Mouse (Mus musculus) granulocyte monocyte progenitor cell, adult 5-6 weeks (primary cell): ENCODE data around the gene Ankib1. TPM values are rescaled to one million over a fixed set of nuclear protein-coding genes. Genes with fewer than 3 reads are reported as not detected.
"Not testable (repeated sequence)": the region's sequence is repeated elsewhere in the genome, so short reads cannot be mapped to it uniquely, and the experiment has no call there.

Source experiments
- ATAC-seq: replicated peaks from 2 replicates; pipeline ENCODE4 v1.8.0; 2016; ENCODE audit warnings: mild to moderate bottlenecking, moderate TSS enrichment, inconsistent platforms; ENCODE audit not compliant: poor library complexity, severe bottlenecking
- total RNA-seq, 2 experiments: library from RNA; stranded (forward) in 1 of 2; stranded (reverse) in 1 of 2; fragments of 200-712, 200-1000 nt in 1 of 2; fragments of >200 nt in 1 of 2; fragmentation: Nextera tagmentation in 1 of 2; gene quantifications; 2 replicates each; pipeline ENCODE4 v1.2.3; 2014 to 2017

The Ankib1 gene
- total RNA-seq (2014; fragmentation: Nextera tagmentation): 19.2 and 27.2 TPM in 2 replicates
- 26.7 and 38.1 TPM in 2 replicates for total RNA-seq (2017)

DNA sequence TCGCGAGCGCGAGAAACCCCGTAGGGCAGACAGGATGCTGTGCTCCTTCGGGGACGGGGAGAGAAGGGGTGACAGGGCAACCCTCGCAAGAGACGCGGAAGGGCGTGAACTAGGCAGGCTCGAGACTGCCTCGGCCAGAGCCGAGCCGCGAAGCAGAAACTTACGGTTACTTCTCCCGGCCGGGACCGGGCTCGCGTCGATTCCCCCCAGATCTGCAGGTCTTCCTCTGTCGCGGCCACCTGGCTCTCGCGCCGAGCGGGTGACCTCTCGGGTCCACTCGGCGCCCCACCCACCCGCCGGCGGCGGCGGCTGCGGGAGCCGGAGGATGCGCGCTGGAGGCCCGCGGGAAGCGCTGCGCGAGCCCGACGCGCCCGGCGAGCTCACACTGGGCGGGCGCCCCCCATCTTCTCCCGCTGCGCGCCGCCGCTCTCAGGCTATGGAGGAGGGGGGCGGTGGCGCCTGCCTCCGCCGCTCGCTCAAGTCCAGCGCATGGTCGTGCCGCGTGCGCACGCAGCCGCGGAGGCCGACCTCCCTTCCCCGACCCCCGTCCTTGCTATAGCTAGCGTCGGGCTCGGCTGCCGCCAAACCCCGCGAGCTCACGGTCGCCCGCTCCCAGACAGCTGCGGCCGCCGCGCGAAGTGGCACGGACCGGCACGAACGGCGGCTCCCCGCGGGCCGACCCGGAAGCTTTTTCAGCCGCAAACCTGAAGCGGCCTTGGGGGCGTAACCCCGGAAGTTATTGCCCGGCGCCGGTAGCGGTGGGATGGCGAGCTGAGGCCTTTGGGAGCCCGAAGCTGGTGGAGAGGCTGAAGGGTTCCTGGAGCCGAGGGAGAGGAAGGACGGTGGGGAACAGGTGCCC lies at the start of gene Ankib1, which contains the start of gene Krit1:
Ankib1 (minus strand) TSS at position 493 of the 859 bp plus-strand sequence.
Krit1 (plus strand) TSS at position 752 of the 859 bp plus-strand sequence.
- ATAC-seq: peak; percentile 81

- no peak for ATAC-seq
These were observed 42.3 kb upstream of the Ankib1 start, which contains the start of gene Lrrd1 for GRCm38 (mm10) chr5:3845026-3845425. Gene Lrrd1, plus strand, starts transcription at chr5:3845173.

GRCm38 (mm10) chr5:3834107-3834506 lies 31.4 kb upstream of the Ankib1 start:
- no peak for ATAC-seq

GRCm38 (mm10) chr5:3808472-3808871 lies 5.7 kb upstream of the Ankib1 start:
- ATAC-seq: no peak

DNA sequence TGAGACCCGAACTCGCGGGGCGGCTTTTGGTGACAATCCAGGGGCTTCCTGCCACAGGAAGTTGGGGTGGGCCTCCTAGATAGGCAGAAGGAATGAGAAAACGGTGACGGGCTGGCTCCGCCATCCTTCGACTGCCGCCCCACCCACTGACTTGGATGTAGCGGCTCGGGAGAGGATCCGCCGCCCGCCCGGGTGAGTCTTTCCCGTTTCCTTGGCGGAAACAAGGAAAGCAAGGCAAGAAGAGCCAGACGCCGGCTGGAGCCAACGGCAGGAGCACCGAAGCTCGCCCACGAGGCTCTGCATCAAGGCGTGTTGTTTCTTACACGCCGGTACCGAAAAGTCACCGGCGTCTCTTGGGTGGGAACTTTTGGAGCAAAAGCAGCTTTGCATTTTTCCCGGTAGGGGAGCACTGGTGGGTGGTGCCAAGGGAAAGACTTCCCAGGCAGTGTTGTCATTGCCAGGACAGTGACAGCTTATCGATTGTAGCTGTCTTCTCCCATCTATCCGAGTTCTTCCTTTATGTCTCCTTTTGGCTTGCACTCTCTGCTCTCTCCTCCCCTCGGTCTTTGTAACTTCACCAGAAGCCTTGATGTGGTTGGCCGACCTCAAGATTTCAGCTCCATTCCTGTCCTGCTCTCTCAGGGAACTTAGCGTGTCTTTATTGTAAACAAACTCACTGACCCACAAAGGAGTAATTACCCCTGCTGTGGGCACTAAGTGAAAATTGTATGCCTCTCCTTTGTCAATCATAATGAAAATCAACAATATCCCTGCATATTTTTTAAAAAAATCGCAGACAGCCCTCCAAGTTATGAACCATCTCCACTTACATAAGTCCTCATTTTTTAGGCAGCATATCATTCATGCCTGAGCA lies 804 bp upstream of the Ankib1 start:
- peak; percentile 74 for ATAC-seq

GRCm38 (mm10) chr5:3801672-3802432 lies 873 bp downstream of the Ankib1 start:
- ATAC-seq: no peak

DNA sequence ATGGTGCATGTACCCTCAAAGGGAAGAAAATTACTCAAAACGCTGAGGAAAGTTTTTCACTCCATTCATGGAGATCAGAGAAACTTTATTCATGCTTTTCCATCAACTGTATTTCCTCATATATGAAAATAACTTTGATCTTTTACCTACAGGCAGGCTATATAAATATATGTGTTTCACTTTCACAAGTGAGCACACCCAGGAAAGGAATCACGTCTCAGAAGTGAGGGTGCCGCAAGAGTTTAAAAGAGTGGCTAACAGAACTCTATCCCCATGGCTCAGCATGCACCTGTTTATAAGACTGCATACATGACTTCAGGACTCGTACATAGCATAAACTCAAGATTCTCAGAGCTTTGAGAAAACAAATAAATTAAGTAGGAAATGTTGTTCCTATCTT lies 1.8 kb downstream of the Ankib1 start:
- no peak for ATAC-seq

- no peak for ATAC-seq
These were observed 2.7 kb downstream of the Ankib1 start for GRCm38 (mm10) chr5:3800041-3800440.

DNA sequence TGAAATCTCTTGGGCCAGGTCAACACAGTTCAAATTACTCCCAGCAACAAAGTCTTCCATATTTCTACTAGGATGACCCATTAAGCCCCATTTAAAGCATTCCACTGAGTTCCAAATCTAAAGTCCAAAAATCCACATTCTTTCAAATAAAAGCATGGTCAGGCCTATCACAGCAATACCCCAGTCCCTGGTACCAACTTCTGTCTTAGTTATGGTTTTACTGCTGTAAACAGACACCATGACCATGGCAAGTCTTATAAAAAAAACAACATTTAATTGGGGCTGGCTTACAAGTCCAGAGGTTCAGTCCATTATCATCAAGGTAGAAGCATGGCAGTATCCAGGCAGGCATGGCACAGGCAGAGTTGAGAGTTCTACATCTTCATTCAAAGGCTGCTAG lies 4.1 kb downstream of the Ankib1 start:
- ATAC-seq: not testable (repeated sequence)

GRCm38 (mm10) chr5:3797101-3797500 lies 5.6 kb downstream of the Ankib1 start:
- ATAC-seq: not testable (repeated sequence)

DNA sequence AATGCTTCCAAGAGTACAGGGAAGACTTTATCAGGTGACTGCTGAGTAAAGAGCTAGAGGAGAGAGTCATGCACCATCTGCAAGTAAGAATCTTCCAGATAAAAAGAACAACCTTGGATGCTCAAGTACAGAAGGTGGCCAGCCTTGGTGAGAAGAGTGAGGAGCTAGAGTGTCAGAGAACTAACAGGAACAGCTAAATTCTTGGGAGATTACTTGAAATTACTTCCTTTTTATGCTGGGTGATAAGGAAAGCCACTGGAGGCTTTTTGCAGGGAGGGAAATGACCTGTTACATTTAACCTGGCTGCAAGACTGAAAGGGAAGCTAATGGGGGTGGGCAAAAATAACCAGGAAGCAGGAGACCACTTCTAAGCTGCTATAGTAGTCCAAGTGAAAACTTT lies 11.7 kb downstream of the Ankib1 start:
- no peak; the same call in 1 of the 2 replicates for ATAC-seq

GRCm38 (mm10) chr5:3787548-3787947 lies 15.2 kb downstream of the Ankib1 start:
- peak; percentile 46; the same call in 1 of the 2 replicates for ATAC-seq

- ATAC-seq: no peak
These were observed 17.8 kb downstream of the Ankib1 start for GRCm38 (mm10) chr5:3784751-3785496.

DNA sequence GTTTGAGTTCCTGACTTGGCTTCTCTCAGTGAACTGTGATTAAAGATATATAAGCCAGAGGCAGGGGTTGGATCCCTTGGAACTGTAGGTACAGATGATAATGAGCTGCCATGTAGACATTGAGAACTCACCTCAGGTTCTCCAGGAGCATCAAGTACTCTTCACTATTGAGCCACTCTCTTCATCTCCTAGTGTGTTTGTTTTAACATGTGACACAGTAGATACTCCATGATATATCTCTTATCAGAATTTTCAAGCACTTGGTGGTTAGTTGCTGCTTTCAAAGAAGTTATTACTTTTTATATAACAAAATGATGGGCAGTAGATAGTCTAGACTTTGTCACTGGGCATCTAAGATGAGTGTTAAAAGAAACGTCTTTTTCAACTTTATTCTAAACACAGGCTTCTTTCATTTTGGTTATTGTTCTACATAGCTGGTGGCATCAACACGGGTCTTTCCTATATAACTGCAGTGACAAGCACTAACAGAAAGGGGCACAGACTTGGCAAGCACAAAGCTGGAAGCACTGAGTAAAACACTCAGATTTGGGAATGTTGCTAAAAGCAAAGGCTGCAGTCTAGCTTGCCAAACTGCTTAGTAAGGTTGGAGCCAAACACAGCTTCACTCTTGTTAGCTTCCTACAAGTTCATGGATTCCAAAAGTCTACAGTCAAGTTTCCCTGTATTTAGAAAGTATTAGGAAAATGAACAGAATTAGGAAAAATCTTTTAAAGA lies 18.6 kb downstream of the Ankib1 start:
- no peak for ATAC-seq

DNA sequence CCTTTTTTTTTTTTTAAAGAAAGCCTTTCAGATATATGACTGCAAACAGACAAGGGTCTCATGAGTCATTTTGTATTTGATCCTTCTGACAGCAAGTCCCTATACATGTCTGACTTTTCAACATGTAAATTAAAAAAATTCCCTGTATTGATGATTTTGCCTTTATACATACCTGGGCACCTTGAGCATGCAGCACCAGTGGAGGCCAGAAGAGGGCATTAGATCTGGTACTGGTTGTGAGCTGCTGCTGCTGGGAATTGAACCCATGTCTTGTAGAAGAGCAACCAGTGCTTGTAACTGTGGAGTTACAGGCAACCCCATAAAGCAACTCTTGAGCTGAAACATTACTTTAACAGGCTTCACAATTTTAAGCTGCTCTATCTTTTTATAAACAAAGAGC lies 20.1 kb downstream of the Ankib1 start:
- peak; percentile 53; the same call in 1 of the 2 replicates for ATAC-seq

GRCm38 (mm10) chr5:3772017-3772416 lies 30.7 kb downstream of the Ankib1 start:
- peak; percentile 87 for ATAC-seq

DNA sequence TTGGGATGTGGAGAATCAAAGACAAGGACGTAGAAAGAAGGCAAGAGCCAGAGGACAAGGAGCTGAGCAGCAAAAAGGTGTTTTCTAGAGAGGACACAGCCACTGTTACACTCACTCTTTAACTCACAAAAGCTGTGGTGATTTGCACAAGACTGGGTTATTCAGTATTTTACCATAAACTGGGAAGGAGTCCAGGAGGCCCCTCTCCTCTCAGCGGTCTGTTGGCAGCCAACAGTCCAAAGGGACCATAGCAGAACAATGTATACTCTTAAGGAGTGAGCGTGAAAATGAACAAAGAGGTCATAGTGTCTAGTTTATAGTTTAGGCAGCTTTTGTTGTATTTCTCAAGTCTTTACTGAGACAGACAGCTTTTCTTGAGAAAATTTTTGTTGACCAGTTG lies 31.2 kb downstream of the Ankib1 start:
- ATAC-seq: peak; percentile 30; the same call in 1 of the 2 replicates

DNA sequence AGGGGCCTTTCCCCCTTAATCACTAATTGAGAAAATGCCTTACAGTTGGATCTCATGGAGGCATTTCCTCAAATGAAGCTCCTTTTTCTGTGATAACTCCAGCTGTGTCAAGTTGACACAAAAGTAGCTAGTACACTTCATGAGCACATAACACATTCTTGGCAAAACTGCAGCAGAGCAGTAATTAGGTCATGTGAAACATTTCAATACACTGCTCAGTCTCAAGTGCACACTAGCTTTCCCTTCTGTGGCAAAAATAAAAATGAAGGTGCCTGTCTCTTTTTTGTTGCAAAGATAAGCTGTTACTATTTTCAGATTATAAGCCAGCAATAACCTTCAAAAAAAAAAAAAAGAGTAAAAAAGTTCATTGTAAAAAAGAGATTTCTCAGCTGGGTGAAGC lies 52.2 kb downstream of the Ankib1 start:
- not testable (repeated sequence) for ATAC-seq

DNA sequence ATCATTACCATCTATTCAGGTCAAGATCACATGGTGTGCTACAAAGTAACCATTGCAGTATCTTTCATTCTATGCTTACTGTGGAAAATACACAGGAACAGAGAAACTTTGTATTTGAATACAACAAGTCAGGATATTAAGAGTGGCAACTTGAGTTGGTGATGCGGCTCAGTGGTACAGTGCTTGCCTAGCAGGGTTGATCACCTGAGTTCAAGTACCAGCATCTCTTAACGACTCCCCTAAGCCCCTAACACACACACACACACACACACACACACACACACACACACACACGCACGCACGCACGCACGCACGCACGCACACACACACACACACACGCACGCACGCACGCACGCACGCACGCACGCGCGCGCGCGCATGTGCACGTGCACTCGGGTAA lies 69.9 kb downstream of the Ankib1 start:
- not testable (repeated sequence) for ATAC-seq
